Mouse (Mus musculus) Patski (cell line): ENCODE measurements around the gene Agrp. TPM values are rescaled to one million over a fixed set of nuclear protein-coding genes. Genes with fewer than 3 reads are reported as not detected.

Source experiments
- ATAC-seq: fragments of 100-300 bp; one replicate; pipeline ENCODE4 v1.8.0; 2021
- CTCF ChIA-PET: fragments of 350-600 bp; sonication (Branson Sonifier 250); formaldehyde crosslinking; loops from one replicate; lab custom pipeline; 2022; ENCODE audit warnings: inconsistent platforms; lab: Charles Lee
- POLR2A ChIA-PET: fragments of 350-600 bp; sonication (Branson Sonifier 250); formaldehyde crosslinking; loops from one replicate; lab custom pipeline; 2022; ENCODE audit warnings: antibody characterized with exemption, inconsistent platforms; lab: Charles Lee
- DNase-seq: peaks from one replicate; pipeline ENCODE4 v3.0.0-alpha.2; 2011; ENCODE audit warnings: low read depth, low spot score
- H3K27me3 ChIP-seq: fragments of 371-371 bp; one replicate; pipeline ENCODE4 v1.5.1; 2021
- CTCF ChIP-seq: fragments of 100-300 bp; IDR thresholded peaks from one replicate; pipeline ENCODE4 v1.5.1; 2021
- in situ Hi-C: fragments of 300-500 bp; cut with MboI; formaldehyde crosslinking; loops from 3 replicates; pipeline ENCODE4 v1.11.1; 2018; ENCODE audit warnings: low pct_unique_long_range_greater_than_20kb, mixed read lengths
- polyA plus RNA-seq: library from polyadenylated mRNA; unstranded; gene quantifications from one replicate; pipeline ENCODE4 v1.2.3, GENCODE M21; 2021

The Agrp gene
- 0.30 TPM for polyA plus RNA-seq

- ChIA-PET CTCF (interaction anchor here (0.9 to 1.9 kb wide), 5 partner anchors 11 to 34 kb away, joined by 3 to 11 read pairs (median 4); no protein-coding TSS in a partner anchor), POLR2A (interaction anchor here (1.0 to 1.4 kb wide), 4 partner anchors 9 to 43 kb away, joined by 3 read pairs; no protein-coding TSS in a partner anchor)
- peak; percentile 7 for ATAC-seq
- DNase-seq = no peak
- TF ChIP-seq CTCF = no peak
- in situ Hi-C loops = no loop called here
- H3K27me3 ChIP-seq = no peaks in the 10 kb centered on the region
Measured at GRCm38 (mm10) chr8:105636963-105637510, at the start of gene Agrp. Gene Agrp (minus strand): TSS chr8:105637393.

- in situ Hi-C loops = no loop called here
- POLR2A ChIA-PET = no interaction called here
- DNase-seq = no peak
Measured at GRCm38 (mm10) chr8:105686551-105686950, 49.4 kb upstream of the Agrp start.

GRCm38 (mm10) chr8:105685796-105686308, 48.7 kb upstream of the Agrp start, which contains the start of gene Carmil2:
Gene Carmil2 (plus strand): TSS chr8:105686274.
- DNase-seq = no peak
- in situ Hi-C loops = no loop called here
- no peak for TF ChIP-seq CTCF
- H3K27me3 ChIP-seq = no peaks in the 10 kb centered on the region
- ATAC-seq = no peak
- CTCF ChIA-PET = no interaction called here
- POLR2A ChIA-PET = no interaction called here

More at GRCm38 (mm10) chr8:105686551-105686950, 49.4 kb upstream of the Agrp start:
- no peaks in the 10 kb centered on the region for H3K27me3 ChIP-seq
- TF ChIP-seq CTCF = no peak
- ATAC-seq = no peak
- CTCF ChIA-PET = interaction anchor here (0.9 kb wide), 1 partner anchor 60 kb away, joined by 3 read pairs; no protein-coding TSS in a partner anchor

GRCm38 (mm10) chr8:105685325-105685724, 48.1 kb upstream of the Agrp start:
- DNase-seq (no peak), ATAC-seq (no peak)
- CTCF ChIA-PET = no interaction called here
- in situ Hi-C loops = no loop called here
- TF ChIP-seq CTCF = no peak
- no peaks in the 10 kb centered on the region for H3K27me3 ChIP-seq
- POLR2A ChIA-PET = no interaction called here

GRCm38 (mm10) chr8:105677891-105678290, 40.7 kb upstream of the Agrp start:
- CTCF ChIA-PET = interaction anchor here (1.4 to 2.3 kb wide), 3 partner anchors 10 to 56 kb away, joined by 4 to 7 read pairs (median 6); no protein-coding TSS in a partner anchor
- no peak for ATAC-seq
- H3K27me3 ChIP-seq = no peaks in the 10 kb centered on the region
- POLR2A ChIA-PET = interaction anchor here (0.6 kb wide), 1 partner anchor 40 kb away, joined by 5 read pairs; no protein-coding TSS in a partner anchor
- no peak for DNase-seq
- in situ Hi-C loops = no loop called here
- TF ChIP-seq CTCF = peak; percentile 36

GRCm38 (mm10) chr8:105661167-105661566, 24.0 kb upstream of the Agrp start:
- ATAC-seq = no peak
- POLR2A ChIA-PET = interaction anchor here (1.2 kb wide), 1 partner anchor 9 kb away, joined by 3 read pairs; no protein-coding TSS in a partner anchor
- in situ Hi-C loops = no loop called here
- no peaks in the 10 kb centered on the region for H3K27me3 ChIP-seq
- TF ChIP-seq CTCF = peak; percentile 65
- no peak for DNase-seq
- CTCF ChIA-PET = interaction anchor here (1.0 to 3.0 kb wide), 7 partner anchors 10 to 397 kb away, joined by 3 to 23 read pairs (median 10); partner anchors contain the start of genes Agrp and Nfatc3

- ATAC-seq (no peak), DNase-seq (no peak)
- in situ Hi-C loops = no loop called here
- TF ChIP-seq CTCF = no peak
- H3K27me3 ChIP-seq = no peaks in the 10 kb centered on the region
- CTCF ChIA-PET = interaction anchor here (0.7 to 2.3 kb wide), 4 partner anchors 9 to 21 kb away, joined by 3 to 8 read pairs (median 3); partner anchors contain the start of gene Agrp
- POLR2A ChIA-PET = interaction anchor here (0.7 to 1.0 kb wide), 2 partner anchors 10 to 85 kb away, joined by 3 read pairs; no protein-coding TSS in a partner anchor
Measured at GRCm38 (mm10) chr8:105657641-105658040, 20.4 kb upstream of the Agrp start.

GRCm38 (mm10) chr8:105648929-105649328, 11.7 kb upstream of the Agrp start:
- in situ Hi-C loops = no loop called here
- ATAC-seq = no peak
- POLR2A ChIA-PET = interaction anchor here (1.2 kb wide), 1 partner anchor 22 kb away, joined by 3 read pairs; no protein-coding TSS in a partner anchor
- no peak for TF ChIP-seq CTCF
- CTCF ChIA-PET = interaction anchor here (0.9 to 5.0 kb wide), 5 partner anchors 9 to 27 kb away, joined by 3 to 23 read pairs (median 5); partner anchors contain the start of gene Agrp
- H3K27me3 ChIP-seq = no peaks in the 10 kb centered on the region
- DNase-seq = no peak

GRCm38 (mm10) chr8:105645205-105645604, 8.0 kb upstream of the Agrp start:
- DNase-seq (no peak), ATAC-seq (no peak)
- TF ChIP-seq CTCF = no peak
- no peaks in the 10 kb centered on the region for H3K27me3 ChIP-seq
- ChIA-PET POLR2A (no interaction called here), CTCF (no interaction called here)
- in situ Hi-C loops = no loop called here

GRCm38 (mm10) chr8:105640511-105640910, 3.3 kb upstream of the Agrp start:
- ChIA-PET POLR2A (no interaction called here), CTCF (no interaction called here)
- ATAC-seq (no peak), DNase-seq (no peak)
- H3K27me3 ChIP-seq = no peaks in the 10 kb centered on the region
- in situ Hi-C loops = no loop called here
- TF ChIP-seq CTCF = no peak
